Mouse (Mus musculus): ENCODE data around the gene Dennd2d. TPM values are rescaled to one million over a fixed set of nuclear protein-coding genes. Genes with fewer than 3 reads are reported as not detected.

The Dennd2d gene
- total RNA-seq, 2 experiments from 2014 or later: 3.5 to 7.2 TPM

DNA sequence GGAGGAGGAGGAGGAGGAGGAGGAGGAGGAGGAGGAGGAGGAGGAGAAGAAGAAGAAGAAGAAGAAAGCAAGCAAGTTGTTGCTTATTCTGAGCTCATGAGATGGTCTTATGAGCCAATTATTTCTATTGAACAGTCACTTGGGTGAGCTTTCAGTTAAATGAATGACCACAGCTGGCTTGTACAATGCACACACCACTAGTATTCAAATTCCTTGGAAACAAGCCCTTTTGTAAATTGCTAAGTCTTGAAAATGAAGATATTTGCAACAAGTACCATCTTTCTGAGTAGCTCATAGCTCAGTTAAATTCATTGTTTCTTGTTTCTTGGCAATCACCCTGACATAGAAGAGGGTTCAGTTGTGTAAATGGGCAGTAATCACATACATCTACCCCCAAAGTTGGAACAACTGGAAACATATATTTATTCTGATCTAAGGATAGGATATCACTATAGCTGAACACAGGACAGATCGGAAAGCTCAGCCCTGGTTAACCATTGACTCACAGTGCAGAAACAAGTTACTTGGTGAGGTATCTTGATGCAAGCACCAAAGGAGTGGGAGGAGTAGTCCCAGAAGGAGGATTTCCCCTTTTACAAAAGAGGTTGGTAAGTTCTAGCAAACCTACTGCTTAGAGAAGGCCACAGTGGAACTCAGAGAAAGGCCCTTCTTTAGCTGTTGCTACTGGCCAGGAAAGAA lies 13.3 kb downstream of the Dennd2d start:
- DNase-seq (ENCODE audit: low spot score in 2 of 2): no peak

DNA sequence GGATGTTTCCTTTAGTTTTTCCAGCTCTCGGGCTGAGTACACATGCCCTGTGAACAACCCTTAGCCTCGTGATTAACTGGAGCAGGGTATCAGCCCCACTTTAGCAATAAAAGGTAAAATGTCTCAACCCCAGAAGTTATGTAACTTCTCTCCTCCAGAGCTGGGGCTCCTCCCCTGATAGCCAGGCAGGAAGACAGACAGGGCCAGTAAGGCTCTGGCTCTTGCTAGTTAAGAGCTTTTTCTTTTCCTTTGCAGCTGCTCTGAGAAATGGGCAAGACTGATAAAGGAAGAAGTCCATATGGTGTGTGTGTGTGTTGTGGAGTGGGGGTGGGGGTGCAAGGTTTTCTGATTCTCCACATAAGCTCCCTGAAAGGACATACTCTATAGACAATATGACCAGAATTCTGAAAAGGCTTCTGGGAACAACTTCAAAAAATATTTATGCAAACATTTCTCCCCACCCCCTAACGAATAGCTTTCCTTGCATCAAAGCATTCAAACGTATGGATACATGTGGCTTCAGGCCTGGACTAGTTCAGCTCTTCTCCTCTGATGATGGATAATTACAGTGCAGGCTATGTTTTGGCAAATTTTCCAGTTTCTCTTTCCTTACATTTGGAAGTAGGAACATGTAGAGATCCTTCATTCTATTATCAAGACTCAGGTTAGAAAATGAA lies 14.0 kb downstream of the Dennd2d start:
- no peak for DNase-seq (ENCODE audit: low spot score in 2 of 2)

DNA sequence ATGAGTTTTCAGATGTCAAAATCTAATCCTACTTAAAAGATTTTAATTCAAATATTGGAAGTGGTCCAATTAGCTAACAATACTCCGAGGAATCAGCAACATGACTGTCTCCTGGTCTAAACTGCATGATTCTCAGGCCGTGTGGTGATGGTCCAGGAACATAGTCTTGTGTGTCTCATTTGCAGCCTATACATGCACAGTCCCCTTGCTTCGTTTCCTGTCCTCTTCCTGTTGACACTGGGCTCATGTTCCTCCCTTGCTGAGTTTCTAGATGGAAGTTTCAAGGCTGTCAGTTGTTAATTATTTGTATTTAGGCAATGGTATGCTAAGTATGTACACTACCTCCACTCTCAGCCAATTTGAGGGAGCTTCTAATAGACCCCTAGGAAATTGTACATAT lies 14.8 kb downstream of the Dennd2d start:
- DNase-seq (ENCODE audit: low spot score in 2 of 2): no peak

DNA sequence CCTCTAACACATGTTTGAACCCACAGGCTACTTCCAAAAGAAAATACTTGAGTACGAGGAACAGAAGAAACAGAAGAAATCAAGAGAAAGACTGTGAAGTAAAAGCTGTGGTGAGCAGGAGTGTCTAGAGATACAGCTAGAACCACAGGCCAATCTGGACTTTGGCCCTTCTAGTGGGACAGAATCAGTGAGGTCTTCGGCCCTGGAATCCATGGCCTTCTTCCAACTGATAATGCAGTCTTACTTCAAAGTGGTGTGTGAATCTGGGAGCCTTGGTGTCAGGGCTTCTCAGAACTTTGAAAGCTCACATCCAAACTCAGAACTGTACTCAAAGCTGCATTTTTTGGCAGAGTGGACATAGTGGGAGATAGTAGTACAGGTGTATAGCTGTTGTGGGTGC lies 18.3 kb downstream of the Dennd2d start:
- DNase-seq (ENCODE audit: low spot score in 2 of 2): no peak

DNA sequence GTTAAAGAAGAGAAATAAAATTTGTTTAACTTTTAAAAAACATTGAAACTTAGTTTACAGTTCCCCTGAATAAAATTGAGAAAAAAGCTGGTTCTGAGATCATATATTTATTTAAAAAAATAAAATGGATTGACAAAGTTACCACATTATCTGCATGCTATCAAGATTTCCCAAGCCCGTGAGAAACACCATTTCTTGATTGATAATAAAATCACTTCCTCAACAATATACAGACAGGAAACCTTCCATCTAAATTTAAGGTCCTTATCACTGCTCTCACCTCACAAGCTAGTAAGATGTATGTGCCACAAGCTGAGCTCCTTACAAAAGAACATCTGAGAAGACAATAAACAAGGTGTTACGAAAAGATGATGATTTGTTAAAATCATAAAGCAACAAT lies 20.7 kb downstream of the Dennd2d start:
- no peak for DNase-seq (ENCODE audit: low spot score in 2 of 2)

DNA sequence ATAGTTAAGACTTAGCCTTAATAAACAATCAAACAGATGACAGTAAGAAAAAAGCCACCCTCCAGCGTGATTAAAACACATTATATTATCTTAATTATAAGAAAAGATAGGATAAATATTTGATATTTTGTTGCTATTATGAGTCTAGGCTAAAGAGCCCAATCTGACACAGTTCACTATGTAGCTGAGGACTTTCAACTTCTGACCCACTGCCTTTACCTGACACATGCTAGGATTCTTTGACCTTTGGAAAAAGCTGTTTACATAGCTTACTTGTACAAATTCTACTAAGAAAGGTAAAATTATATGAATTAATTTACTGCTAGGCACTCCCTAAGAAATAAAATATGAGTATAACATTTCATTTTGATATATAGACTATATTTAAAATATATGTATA lies 28.5 kb downstream of the Dennd2d start:
- DNase-seq (ENCODE audit: low spot score in 2 of 2): no peak

DNA sequence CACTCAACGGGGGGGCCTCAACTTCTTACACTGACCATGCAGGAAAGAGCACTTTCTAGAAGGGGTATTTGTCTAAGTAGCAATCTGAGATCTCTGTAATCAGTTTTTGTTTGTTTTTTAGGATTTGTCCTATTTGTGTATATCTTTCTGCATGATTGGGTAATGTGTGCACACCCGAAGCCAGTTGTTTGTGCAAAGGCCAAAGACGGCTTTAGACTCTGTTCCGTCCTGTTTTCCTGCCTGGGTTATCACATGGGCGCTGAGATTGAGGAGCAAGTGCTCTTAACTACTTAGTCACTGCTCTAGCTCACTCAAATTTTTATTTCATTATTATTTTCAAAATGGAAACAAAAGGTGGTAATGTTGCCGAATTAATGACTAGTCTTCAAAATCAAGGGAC lies 32.8 kb downstream of the Dennd2d start:
- no peak for DNase-seq (ENCODE audit: low spot score in 2 of 2)

DNA sequence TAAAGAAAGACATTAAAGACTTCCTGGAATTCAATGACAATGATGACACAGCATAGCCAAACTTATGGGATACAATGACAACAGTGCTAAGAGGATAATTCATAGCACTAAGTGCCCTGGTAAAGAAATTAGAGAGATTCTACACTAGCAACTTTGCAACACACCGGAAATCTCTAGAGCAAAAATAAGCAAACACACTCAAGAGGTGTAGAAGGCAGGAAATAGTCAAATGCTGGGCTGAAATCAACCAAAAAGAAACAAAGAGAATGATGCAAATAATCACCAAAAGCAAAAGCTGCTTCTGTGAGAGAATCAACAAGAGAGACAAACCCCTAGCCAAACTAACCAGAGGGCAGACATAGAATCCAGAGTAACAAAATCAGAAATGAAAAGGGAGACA lies 40.5 kb downstream of the Dennd2d start:
- DNase-seq (ENCODE audit: low spot score in 2 of 2): no peak

DNA sequence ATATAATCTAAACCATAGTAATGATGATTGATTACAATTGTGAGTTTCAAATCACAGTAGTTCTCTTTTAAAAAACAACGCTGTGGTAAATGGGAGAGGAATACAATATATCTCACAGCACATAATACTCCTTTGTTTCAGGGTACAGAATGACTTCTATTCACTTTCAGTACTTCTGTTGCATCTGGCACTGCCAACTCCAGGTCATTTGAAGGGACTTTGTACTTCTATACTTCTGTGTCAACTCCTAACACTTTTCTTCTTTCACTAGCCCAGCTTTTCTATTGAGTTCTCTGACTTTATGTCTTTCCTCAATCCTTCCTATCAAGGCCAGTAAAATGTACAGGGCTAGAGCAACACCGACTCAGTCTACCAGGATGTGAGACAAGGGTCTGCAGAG lies 44.2 kb downstream of the Dennd2d start:
- DNase-seq (ENCODE audit: low spot score in 2 of 2): no peak

DNA sequence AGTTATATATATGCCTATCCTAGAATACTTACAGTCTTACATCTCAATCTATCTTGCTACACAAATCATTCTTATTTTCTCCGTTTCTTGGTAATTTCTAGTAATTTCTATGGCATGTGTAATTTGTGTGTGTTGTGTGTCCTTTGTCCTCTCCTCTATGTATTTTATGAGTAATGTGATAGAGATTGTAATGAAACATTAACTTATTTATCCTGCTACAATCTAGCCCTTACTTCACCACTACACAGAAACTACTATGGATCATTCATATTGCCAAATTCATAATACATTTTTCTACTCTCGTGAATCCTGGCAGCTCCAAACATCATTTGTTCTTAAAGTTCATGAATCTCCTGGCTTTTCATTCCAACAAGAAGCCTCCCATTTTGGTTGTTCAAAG lies 45.8 kb downstream of the Dennd2d start:
- no peak for DNase-seq (ENCODE audit: low spot score in 2 of 2)

DNA sequence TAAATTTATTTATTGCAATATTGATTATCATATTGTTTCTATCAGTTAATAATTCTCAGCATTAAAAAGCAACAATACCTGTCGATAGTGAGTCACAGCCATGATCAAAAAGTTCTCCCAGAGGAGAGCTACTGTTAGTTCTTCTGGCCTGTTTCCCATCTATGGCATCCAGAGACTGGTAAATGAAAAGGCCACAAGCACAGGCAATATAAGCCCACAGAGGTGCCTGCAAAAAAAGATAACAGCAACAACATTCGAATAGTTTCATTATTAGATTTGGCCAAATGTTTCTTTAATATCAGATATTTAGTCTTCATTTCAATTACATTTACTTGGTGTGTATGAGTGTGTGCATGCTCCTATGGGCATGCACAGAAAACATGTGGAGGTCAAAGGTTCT lies 51.1 kb downstream of the Dennd2d start:
- no peak for DNase-seq (ENCODE audit: low spot score in 2 of 2)

DNA sequence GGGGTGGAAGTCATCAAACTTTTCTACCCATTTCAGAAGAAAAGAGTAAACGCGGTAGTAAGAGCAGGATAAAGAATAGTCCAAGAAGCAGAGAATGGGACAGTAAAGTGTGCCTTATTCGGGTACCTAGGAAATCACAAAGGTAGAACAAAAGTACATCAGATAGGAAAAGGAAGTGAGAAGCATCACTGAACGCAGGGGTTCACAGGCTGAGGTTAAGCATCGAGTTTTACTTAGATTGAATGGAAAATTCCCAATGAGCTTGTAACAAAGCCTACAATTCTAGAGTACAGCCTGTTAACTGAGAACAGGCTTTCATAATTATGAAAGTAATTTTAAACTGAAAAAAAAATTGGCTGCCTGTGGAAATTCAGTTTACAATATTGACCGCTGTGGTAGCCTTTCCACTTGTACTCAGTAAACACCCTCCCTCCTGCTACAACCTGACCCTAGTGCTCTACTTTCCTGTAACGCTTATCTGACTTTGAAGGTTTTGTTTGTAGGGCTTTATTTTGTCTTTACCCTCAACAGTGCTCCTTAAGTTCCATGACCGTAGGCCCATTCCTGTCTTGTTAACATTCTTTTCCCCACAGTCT lies 62.6 kb downstream of the Dennd2d start:
- DNase-seq (ENCODE audit: low spot score in 2 of 2): no peak

DNA sequence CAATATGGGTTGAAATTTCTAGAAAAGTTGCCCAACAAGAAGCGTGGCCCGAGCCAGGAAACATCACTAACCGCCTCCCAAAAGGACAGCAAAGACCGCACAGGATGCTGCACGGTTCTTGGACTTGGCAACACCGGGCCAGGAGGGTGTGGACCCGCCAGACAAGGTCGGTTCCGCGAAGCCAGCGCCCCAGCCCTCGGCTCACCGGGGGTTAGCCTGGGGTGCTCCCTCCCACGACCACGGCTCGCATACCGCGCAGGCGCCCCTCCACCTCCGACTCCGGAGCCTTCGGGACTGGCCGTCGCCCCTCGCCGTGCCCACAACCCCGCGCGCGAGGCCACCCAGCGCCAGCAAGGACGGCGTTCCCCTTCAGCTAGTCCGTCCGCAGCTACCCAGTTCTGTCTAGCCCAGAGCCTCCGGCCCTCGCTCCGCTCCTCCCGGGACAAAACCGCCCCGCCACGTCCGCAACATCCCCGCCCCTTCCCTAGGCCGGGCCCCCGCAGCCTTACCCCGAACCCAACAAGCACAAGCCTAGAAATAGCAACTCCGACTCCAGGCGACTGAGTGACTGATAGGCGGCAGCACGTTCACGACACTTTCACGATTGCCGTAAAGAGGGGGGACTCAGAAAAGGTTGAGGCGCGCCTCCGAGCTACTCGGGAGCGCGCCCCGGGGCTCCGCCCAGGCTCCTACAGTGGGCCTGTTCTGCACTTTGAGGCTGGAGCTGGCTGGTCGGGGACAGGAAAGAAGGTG lies 65.1 kb downstream of the Dennd2d start, which contains the start of the genes Dram2 and Cept1:
Gene Dram2 (plus strand): TSS at position 628 of the 753 bp plus-strand sequence.
Gene Cept1 (minus strand): TSS at position 632 of the 753 bp plus-strand sequence.
- peak; percentile 85 to 86 for DNase-seq (ENCODE audit: low spot score in 2 of 2)

DNA sequence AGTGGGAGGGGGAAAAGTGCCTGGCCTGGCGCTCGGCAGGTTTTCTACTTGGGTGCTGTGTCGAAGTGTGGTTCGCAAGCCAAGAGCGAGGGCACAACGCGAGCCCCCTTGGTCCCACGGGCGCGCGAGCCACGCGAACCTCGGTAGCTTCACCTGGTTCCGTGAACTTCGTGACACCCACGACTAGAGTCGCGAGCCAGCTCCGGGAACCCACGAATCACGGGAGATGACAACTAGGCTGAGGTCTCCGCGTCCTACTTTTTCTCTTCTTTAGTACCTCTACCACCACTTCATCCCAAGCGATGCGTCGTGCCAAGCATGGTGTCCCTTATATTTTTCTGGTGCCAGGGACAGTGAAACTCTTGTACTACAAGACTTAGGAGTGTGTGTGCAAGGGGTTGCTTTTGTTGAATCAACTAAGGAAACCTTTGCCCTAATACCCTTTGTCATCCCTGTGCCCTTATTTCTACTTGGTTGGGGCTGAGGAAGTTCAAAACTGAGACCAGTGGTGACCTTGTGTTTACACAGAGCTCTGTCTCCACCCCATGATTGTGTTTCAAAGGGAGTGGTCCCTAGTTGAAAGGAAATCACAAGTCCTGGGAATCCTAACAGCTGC lies 65.8 kb downstream of the Dennd2d start:
- DNase-seq (ENCODE audit: low spot score in 2 of 2): no peak

DNA sequence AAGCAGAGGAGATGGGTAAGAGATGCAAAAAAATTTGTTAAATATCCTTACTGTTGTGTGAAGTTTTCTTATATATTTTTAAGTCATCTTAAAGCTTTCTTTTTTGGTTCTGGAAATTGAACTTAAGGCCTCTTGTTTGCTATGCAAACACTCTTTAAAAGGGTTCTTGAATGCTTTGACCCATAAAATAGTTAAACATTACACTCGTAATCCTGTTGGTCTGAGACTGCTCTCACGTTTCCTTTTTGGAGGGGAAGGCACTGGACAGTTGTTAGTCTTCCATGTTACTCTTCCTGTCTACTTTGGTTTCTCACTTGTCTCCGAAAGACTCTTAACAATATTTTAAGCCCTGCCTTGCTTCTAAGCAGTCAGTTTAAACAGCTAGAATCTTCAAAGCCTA lies 66.8 kb downstream of the Dennd2d start:
- DNase-seq (ENCODE audit: low spot score in 2 of 2): no peak

Other genes starting within 250 kb of the Dennd2d start
- gene Chil6, start 76.2 kb upstream of the Dennd2d start, total RNA-seq (2021): not detected
- gene Dram2, start 65.4 kb downstream of the Dennd2d start, total RNA-seq (2021): 10 to 100 TPM; 75.2 to 87.3 TPM
- gene Cept1, start 65.4 kb downstream of the Dennd2d start, total RNA-seq (2021): 10 to 100 TPM; 32.0 to 37.8 TPM
- gene Lrif1, start 202.6 kb downstream of the Dennd2d start, total RNA-seq (2021): 10 to 100 TPM; 13.5 to 14.1 TPM